Mouse (Mus musculus) thymus, adult 2 months (tissue): ENCODE measurements around the gene Vgll3. TPM values are rescaled to one million over a fixed set of nuclear protein-coding genes. Genes with fewer than 3 reads are reported as not detected.

Experiments
- DNase-seq: peaks from one replicate; pipeline ENCODE4 v3.0.0; 2021
- H3K27ac ChIP-seq: fragments of 200-500 bp; 2 replicates; pipeline ENCODE4 v1.5.1; 2012; ENCODE audit warnings: low read length, control low read depth; ENCODE audit not compliant: control insufficient read depth, insufficient read depth
- H3K27me3 ChIP-seq: fragments of 200-500 bp; 2 replicates; pipeline ENCODE4 v1.6.1; 2012; ENCODE audit warnings: mild to moderate bottlenecking, low read length, moderate library complexity, mixed read lengths; ENCODE audit not compliant: control insufficient read depth, insufficient read depth
- H3K36me3 ChIP-seq: fragments of 200-500 bp; 2 replicates; pipeline ENCODE4 v1.6.1; 2012; ENCODE audit warnings: mild to moderate bottlenecking, low read length, moderate library complexity; ENCODE audit not compliant: control insufficient read depth, insufficient read depth
- H3K4me1 ChIP-seq: fragments of 200-500 bp; replicated peaks from 2 replicates; pipeline ENCODE4 v1.6.1; 2012; ENCODE audit warnings: low read length; ENCODE audit not compliant: control insufficient read depth, insufficient read depth
- H3K4me3 ChIP-seq: fragments of 200-500 bp; 2 replicates; pipeline ENCODE4 v1.5.1; 2012; ENCODE audit warnings: mild to moderate bottlenecking, low read length, control low read depth, moderate library complexity; ENCODE audit not compliant: control insufficient read depth, insufficient read depth
- CTCF ChIP-seq: fragments of 200-500 bp; IDR thresholded peaks from 2 replicates; pipeline ENCODE4 v1.5.1; 2012; ENCODE audit warnings: mild to moderate bottlenecking, control low read depth, low read length, moderate library complexity, borderline replicate concordance; ENCODE audit not compliant: control insufficient read depth, poor library complexity, insufficient read depth; ENCODE audit errors: extremely low read depth
- POLR2A ChIP-seq: fragments of 200-500 bp; IDR thresholded peaks from 2 replicates; pipeline ENCODE4 v1.6.1; 2012; ENCODE audit warnings: mild to moderate bottlenecking, low read length, control low read depth, moderate library complexity; ENCODE audit not compliant: control insufficient read depth, poor library complexity, insufficient read depth; ENCODE audit errors: extremely low read depth
- WGBS: fragments of 180-500 bp; shearing (Covaris S2); methylation state at CpG from one replicate; pipeline ENCODE4 v1.1.7; 2018; 5-methylcytosine and 5-hydroxymethylcytosine counted together
- polyA plus RNA-seq: library from polyadenylated mRNA; depleted of rRNA; stranded (reverse); fragments of >200 nt; gene quantifications from 2 replicates; pipeline ENCODE4 v1.2.3, GENCODE M21; 2012

The Vgll3 gene
- polyA plus RNA-seq, 1 experiment, result 1.4 TPM

GRCm38 (mm10) chr16:65868933-65869332, 53.9 kb downstream of the Vgll3 start:
- Histone ChIP-seq H3K27ac (no peak overlapping the region), H3K36me3 (no peaks in the 10 kb centered on the region), H3K4me3 (no peak overlapping the region), H3K4me1 (no peaks in the 10 kb centered on the region), H3K27me3 (no peaks in the 10 kb centered on the region)
- 84% methylated on average over 2 of the region's 2 CpGs for WGBS
- DNase-seq, result no peak
- no peak for TF ChIP-seq CTCF

- WGBS, result 91% methylated on average over 4 of the region's 4 CpGs
- TF ChIP-seq POLR2A (no peak), CTCF (no peak)
- H3K36me3 ChIP-seq, result no peaks in the 10 kb centered on the region
- H3K27ac ChIP-seq, result no peak overlapping the region
- H3K4me1 ChIP-seq, result no peaks in the 10 kb centered on the region
- H3K27me3 ChIP-seq, result no peaks in the 10 kb centered on the region
- DNase-seq, result no peak
- no peak overlapping the region for H3K4me3 ChIP-seq
Measured at GRCm38 (mm10) chr16:65888940-65889339, 73.9 kb downstream of the Vgll3 start.
